25 mouse cellular contexts compared by ENCODE assay signal in genomic region chr7:127116331-127116935, GRCm38 (mm10). TPM values are rescaled to one million over a fixed set of nuclear protein-coding genes. Genes with fewer than 3 reads are reported as not detected.
DNase-seq lines count a peak whose midpoint lies in the region; ATAC-seq lines count a peak whose summit lies in the region.
"Had no signal": no experiment of that assay in that cellular context is flagged by ENCODE, and none has a peak within 500 bp of the region (broad histone marks: within the 10 kb centered on the region; RNA-seq: fewer than 3 reads in every experiment).

No protein-coding gene starts in this region.

- H3K27ac ChIP-seq in midbrain, embryonic 14.5 days (replicated peaks; ENCODE audit: low read depth, low read length) = no peak overlapping the region
- H3K27ac ChIP-seq in midbrain, embryonic 13.5 days = no peak overlapping the region
- H3K27ac ChIP-seq: forebrain, embryonic 13.5 days; hindbrain, embryonic 15.5 days; stomach, embryonic 15.5 days had no signal

- no peaks in the 10 kb centered on the region for H3K36me3 ChIP-seq in midbrain, embryonic 14.5 days (ENCODE audit: control insufficient read depth, insufficient read depth, low read length)
- H3K36me3 ChIP-seq in midbrain, embryonic 13.5 days = no peaks in the 10 kb centered on the region
- H3K36me3 ChIP-seq: hindbrain, embryonic 15.5 days; stomach, embryonic 15.5 days had no signal

- no peak overlapping the region for H3K4me2 ChIP-seq in midbrain, embryonic 14.5 days (ENCODE audit: low read length)
- no peak overlapping the region for H3K4me2 ChIP-seq in midbrain, embryonic 13.5 days (replicated peaks)
- H3K4me2 ChIP-seq: forebrain, embryonic 13.5 days; hindbrain, embryonic 15.5 days; midbrain, embryonic 11.5 days; stomach, embryonic 15.5 days had no signal

- WGBS in midbrain, embryonic 14.5 days = 42% methylated on average over 11 of the region's 11 CpGs
- WGBS in midbrain, embryonic 13.5 days = 49% methylated on average over 11 of the region's 11 CpGs

- DNase-seq in frontal cortex, postnatal 25 days (ENCODE audit: low spot score in 2 of 2) = no peak
- peak; percentile 28 to 47 for DNase-seq in layer of hippocampus, adult 18-20 months (ENCODE audit: low spot score in 2 of 2)
- DNase-seq in layer of hippocampus, postnatal 25 days (ENCODE audit: extremely low spot score in 1 of 2, low spot score in 1 of 2) = no peak
- DNase-seq in midbrain, embryonic 14.5 days = peak; percentile 6
- peak; percentile 46 for DNase-seq in right cerebral cortex, postnatal 14 days
- no peak for DNase-seq in ovary, postnatal 10 days (ENCODE audit: low spot score)
- DNase-seq: adrenal gland, postnatal 25 days; cerebellum, adult 9-11 months; embryo, embryonic 11 days; heart, adult 18-20 months; lung, adult 18-20 months; lung, postnatal 4 days; spleen, adult 18-20 months; thymus, postnatal 14 days had no signal

- no peaks in the 10 kb centered on the region for H3K9me3 ChIP-seq in midbrain, embryonic 14.5 days (ENCODE audit: control insufficient read depth, low read length)
- no peaks in the 10 kb centered on the region for H3K9me3 ChIP-seq in midbrain, embryonic 13.5 days
- H3K9me3 ChIP-seq: forebrain, embryonic 13.5 days; hindbrain, embryonic 15.5 days; stomach, embryonic 15.5 days had no signal

- no peak overlapping the region for H3K9ac ChIP-seq in midbrain, embryonic 14.5 days (replicated peaks; ENCODE audit: low read length)
- no peak overlapping the region for H3K9ac ChIP-seq in midbrain, embryonic 13.5 days (replicated peaks)
- H3K9ac ChIP-seq: forebrain, embryonic 13.5 days; hindbrain, embryonic 15.5 days; stomach, embryonic 15.5 days had no signal

- peaks cover 8% of the 10 kb centered on the region for H3K27me3 ChIP-seq in midbrain, embryonic 14.5 days (ENCODE audit: control insufficient read depth, insufficient read depth, low read length)
- H3K27me3 ChIP-seq in midbrain, embryonic 13.5 days = peaks cover 18% of the 10 kb centered on the region
- H3K27me3 ChIP-seq: stomach, embryonic 15.5 days had no signal

- no peak overlapping the region for H3K4me3 ChIP-seq in midbrain, embryonic 14.5 days (replicated peaks; ENCODE audit: low read depth, low read length)
- no peak overlapping the region for H3K4me3 ChIP-seq in midbrain, embryonic 13.5 days (replicated peaks)
- H3K4me3 ChIP-seq: forebrain, embryonic 13.5 days; hindbrain, embryonic 15.5 days; stomach, embryonic 15.5 days had no signal

- peak; percentile 18; the same call in 1 of the 2 replicates for ATAC-seq in frontal cortex, adult (ENCODE audit: low TSS enrichment)
- ATAC-seq in midbrain, embryonic 14.5 days (ENCODE audit: low FRiP score, low TSS enrichment) = no peak
- no peak for ATAC-seq in midbrain, embryonic 13.5 days
- ATAC-seq: activated CD4-positive, CD25-positive, alpha-beta regulatory T cell, adult 4 months; forebrain, embryonic 13.5 days had no signal

- H3K4me1 ChIP-seq in midbrain, embryonic 14.5 days (ENCODE audit: control insufficient read depth, insufficient read depth, low read length) = 0 out of 2 replicates have a peak, but pooled peaks cover 1% of the 10 kb centered on the region
- H3K4me1 ChIP-seq in midbrain, embryonic 13.5 days (replicated peaks) = peaks cover 18% of the 10 kb centered on the region
- H3K4me1 ChIP-seq: hindbrain, embryonic 15.5 days had no signal

RNA-seq across cellular contexts. Expression of gene Qprt, which starts 5.6 kb away (rescaled TPM):
- under 1 TPM; 0.20 to 0.50 TPM for total RNA-seq in layer of hippocampus, adult 18-20 months (2021)
- under 1 TPM; 0.30 to 0.35 TPM for total RNA-seq in layer of hippocampus, postnatal 25 days (2021)
- polyA plus RNA-seq in midbrain, embryonic 14.5 days (2014; fragmentation: Nextera tagmentation; extraction: Ambion mirVana) = 0.11 and 0.67 TPM in 2 replicates
- 0.79 and 0.98 TPM in 2 replicates for polyA plus RNA-seq in midbrain, embryonic 13.5 days (2015; fragmentation: Nextera tagmentation; extraction: Ambion mirVana)

RNA-seq across cellular contexts. Expression of gene Spn, which starts 21.2 kb away (rescaled TPM):
- total RNA-seq in layer of hippocampus, adult 18-20 months (2021) = under 1 TPM; 0.25 to 0.30 TPM
- total RNA-seq in layer of hippocampus, postnatal 25 days (2021) = under 1 TPM; 0.28 to 0.42 TPM
- not detected in 2 replicates for polyA plus RNA-seq in midbrain, embryonic 14.5 days (2014; fragmentation: Nextera tagmentation; extraction: Ambion mirVana)
- polyA plus RNA-seq in midbrain, embryonic 13.5 days (2015; fragmentation: Nextera tagmentation; extraction: Ambion mirVana) = 0.06 and 0.09 TPM in 2 replicates
- polyA plus RNA-seq: midbrain, embryonic 11.5 days had no signal

RNA-seq across cellular contexts. Expression of gene AI467606, which starts 25.3 kb away (rescaled TPM):
- 1 to 10 TPM in 1 of 2 experiments, under 1 TPM in 1; 0.84 to 1.6 TPM for total RNA-seq in layer of hippocampus, adult 18-20 months (2021)
- 1 to 10 TPM; 1.2 to 1.5 TPM for total RNA-seq in layer of hippocampus, postnatal 25 days (2021)
- polyA plus RNA-seq in midbrain, embryonic 14.5 days (2014; fragmentation: Nextera tagmentation; extraction: Ambion mirVana) = 0.84 and 2.2 TPM in 2 replicates
- 0.90 and 1.5 TPM in 2 replicates for polyA plus RNA-seq in midbrain, embryonic 13.5 days (2015; fragmentation: Nextera tagmentation; extraction: Ambion mirVana)

RNA-seq across cellular contexts. Expression of gene Zg16, which starts 29.3 kb away (rescaled TPM):
- not detected for total RNA-seq in layer of hippocampus, adult 18-20 months (2021)
- total RNA-seq in layer of hippocampus, postnatal 25 days (2021) = not detected
- not detected in 2 replicates for polyA plus RNA-seq in midbrain, embryonic 14.5 days (2014; fragmentation: Nextera tagmentation; extraction: Ambion mirVana)
- polyA plus RNA-seq in midbrain, embryonic 13.5 days (2015; fragmentation: Nextera tagmentation; extraction: Ambion mirVana) = not detected in 2 replicates
- total RNA-seq: adrenal gland, postnatal 25 days; gastrocnemius, adult 8-10 months; heart, adult 18-20 months; left cerebral cortex, postnatal 25 days had no signal
- polyA plus RNA-seq: activated CD4-positive, CD25-positive, alpha-beta regulatory T cell, adult 4 months; forebrain, embryonic 13.5 days; heart, postnatal 0 days; hindbrain, embryonic 15.5 days; kidney, embryonic 14.5 days; midbrain, embryonic 11.5 days had no signal

Comparison
In these comparisons a context has a peak if more than half of its experiments do, and no peak if none do; other contexts are left out.
1. DNase-seq: peak in layer of hippocampus, adult 18-20 months (2 of 2), midbrain, embryonic 14.5 days (single experiment) and right cerebral cortex, postnatal 14 days (single experiment); none in frontal cortex, postnatal 25 days (0 of 2), layer of hippocampus, postnatal 25 days (0 of 2) and ovary, postnatal 10 days (single experiment).